Mouse (Mus musculus): ENCODE data around the gene Slc4a1. TPM values are rescaled to one million over a fixed set of nuclear protein-coding genes. Genes with fewer than 3 reads are reported as not detected.

Slc4a1 gene
- polyA plus RNA-seq, 2 experiments from 2014 or later, result not detected

GRCm38 (mm10) chr11:102374108-102374725 is 8.2 kb upstream of the Slc4a1 start:
- ATAC-seq, result no peak

GRCm38 (mm10) chr11:102373646-102374045 is 7.6 kb upstream of the Slc4a1 start:
- no peak for ATAC-seq

GRCm38 (mm10) chr11:102372936-102373335 is 6.9 kb upstream of the Slc4a1 start:
- ATAC-seq, result no peak

- no peak for ATAC-seq
These were observed 6.1 kb upstream of the Slc4a1 start for GRCm38 (mm10) chr11:102371926-102372685.

GRCm38 (mm10) chr11:102370285-102370684 is 4.3 kb upstream of the Slc4a1 start:
- no peak for ATAC-seq

GRCm38 (mm10) chr11:102369263-102369662 is 3.3 kb upstream of the Slc4a1 start:
- ATAC-seq, result no peak

- no peak for ATAC-seq
These were observed 2.3 kb upstream of the Slc4a1 start for GRCm38 (mm10) chr11:102368347-102368746.

- ATAC-seq, result no peak
These were observed 1.7 kb upstream of the Slc4a1 start for GRCm38 (mm10) chr11:102367504-102368280.

GRCm38 (mm10) chr11:102365699-102366098 is 304 bp downstream of the Slc4a1 start:
- ATAC-seq, result no peak

GRCm38 (mm10) chr11:102364570-102365371 is 1.2 kb downstream of the Slc4a1 start:
- ATAC-seq, result no peak

GRCm38 (mm10) chr11:102363623-102364022 is 2.4 kb downstream of the Slc4a1 start:
- ATAC-seq, result no peak

GRCm38 (mm10) chr11:102361776-102362495 is 4.1 kb downstream of the Slc4a1 start:
- no peak for ATAC-seq

- ATAC-seq, result no peak
These were observed 7.6 kb downstream of the Slc4a1 start for GRCm38 (mm10) chr11:102358365-102358764.

- ATAC-seq, result no peak
These were observed 9.2 kb downstream of the Slc4a1 start for GRCm38 (mm10) chr11:102356636-102357350.

GRCm38 (mm10) chr11:102356190-102356589 is 9.8 kb downstream of the Slc4a1 start:
- ATAC-seq, result no peak

- ATAC-seq, result no peak
These were observed 10.5 kb downstream of the Slc4a1 start for GRCm38 (mm10) chr11:102355501-102355900.

GRCm38 (mm10) chr11:102353021-102353431 is 13.0 kb downstream of the Slc4a1 start:
- no peak for ATAC-seq

GRCm38 (mm10) chr11:102352378-102352777 is 13.6 kb downstream of the Slc4a1 start:
- ATAC-seq, result no peak

GRCm38 (mm10) chr11:102350981-102351523 is 15.0 kb downstream of the Slc4a1 start:
- ATAC-seq, result no peak

- no peak for ATAC-seq
These were observed 15.6 kb downstream of the Slc4a1 start for GRCm38 (mm10) chr11:102350416-102350815.

All from CD4-positive, CD25-positive, alpha-beta regulatory T cell, adult 4 months (primary cell).